Mouse (Mus musculus): ENCODE results near the gene Sparc. TPM values are rescaled to one million over a fixed set of nuclear protein-coding genes. Genes with fewer than 3 reads are reported as not detected.

Gene Sparc
- polyA plus RNA-seq, 1 experiment, result 18.5 TPM

DNA sequence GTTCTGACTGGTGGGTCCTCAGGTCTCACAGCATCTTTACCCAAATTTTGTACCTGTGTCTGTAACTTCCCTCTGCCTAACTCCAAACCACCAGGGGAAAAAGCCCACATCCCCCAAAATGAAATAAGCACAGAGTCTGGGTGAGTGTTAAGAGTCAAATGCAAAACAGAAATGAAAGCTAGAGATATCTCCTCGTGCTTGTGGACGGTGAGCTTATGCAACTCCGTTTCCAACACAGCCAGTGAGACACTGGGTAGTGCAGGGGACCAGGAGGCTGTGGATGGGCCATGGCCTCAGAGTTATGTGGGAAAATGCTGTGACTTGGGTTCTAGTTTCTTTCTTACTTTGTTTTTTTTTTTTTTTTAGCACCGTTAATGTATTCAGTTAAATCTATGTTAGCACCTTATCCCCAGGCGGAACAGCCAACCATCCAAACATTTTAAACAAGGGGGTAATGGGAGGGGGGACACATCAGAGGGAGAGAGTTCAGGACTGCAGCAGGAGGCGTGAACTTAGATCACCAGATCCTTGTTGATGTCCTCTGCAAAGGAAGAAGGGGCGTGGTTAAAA lies 27.8 kb downstream of the Sparc start:
- Histone ChIP-seq H3K4me1 (ENCODE audit: control insufficient read depth, insufficient read depth, low read length) (peaks cover 13% of the 10 kb centered on the region), H3K27ac (ENCODE audit: insufficient read depth, low read depth, low read length) (no peak overlapping the region), H3K4me3 (ENCODE audit: insufficient read depth, low read length) (no peak overlapping the region)
- TF ChIP-seq POLR2A (IDR thresholded peaks at IDR 0.05; ENCODE audit: borderline replicate concordance, low read depth, low read length) (no peak), CTCF (IDR thresholded peaks at IDR 0.05; ENCODE audit: low read depth, low read length) (no peak)

DNA sequence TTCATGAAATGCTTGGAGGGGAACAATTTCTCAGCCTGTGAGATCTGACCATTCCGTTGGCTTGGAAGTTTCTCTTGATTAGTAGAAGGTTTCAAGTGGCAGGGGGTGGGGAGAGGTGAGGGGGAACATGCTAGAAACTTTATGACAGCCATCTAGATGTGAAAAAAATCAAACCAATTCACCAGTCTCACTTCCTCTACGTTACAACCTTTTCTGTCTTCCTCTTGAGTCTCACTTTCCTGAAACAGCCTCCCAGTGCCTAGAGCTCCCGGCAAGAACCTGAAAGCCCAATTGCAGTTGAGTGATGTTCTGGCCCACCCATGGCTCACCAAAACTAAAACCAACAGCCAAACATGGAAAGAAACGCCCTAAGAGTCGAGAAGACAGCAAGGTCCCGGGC lies 28.4 kb downstream of the Sparc start:
- Histone ChIP-seq H3K4me1 (ENCODE audit: control insufficient read depth, insufficient read depth, low read length) (peaks cover 13% of the 10 kb centered on the region), H3K27ac (ENCODE audit: insufficient read depth, low read depth, low read length) (no peak overlapping the region), H3K4me3 (ENCODE audit: insufficient read depth, low read length) (no peak overlapping the region)
- TF ChIP-seq CTCF (IDR thresholded peaks at IDR 0.05; ENCODE audit: low read depth, low read length), result no peak
- no peak for TF ChIP-seq POLR2A (IDR thresholded peaks at IDR 0.05; ENCODE audit: borderline replicate concordance, low read depth, low read length)

DNA sequence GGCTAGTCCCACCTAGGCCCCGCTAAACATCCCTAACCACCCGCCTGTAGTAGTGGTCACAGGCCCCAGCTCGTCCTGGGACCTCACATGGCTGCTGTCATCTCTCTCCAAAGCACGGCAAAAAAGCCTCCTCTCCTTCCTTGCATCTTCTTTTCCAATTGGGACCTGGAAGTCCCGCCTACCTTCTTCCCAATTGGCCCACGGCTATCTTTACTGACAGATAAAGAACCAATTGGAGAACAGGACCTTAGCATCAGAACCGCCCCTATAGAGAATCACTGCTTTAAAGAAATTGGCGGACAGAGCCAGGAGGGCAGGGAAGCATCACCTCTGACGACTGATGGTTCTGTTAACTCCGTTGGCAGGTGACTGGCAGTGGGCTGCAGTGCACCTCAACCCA lies 30.5 kb downstream of the Sparc start:
- peaks cover 13% of the 10 kb centered on the region for H3K4me1 ChIP-seq (ENCODE audit: control insufficient read depth, insufficient read depth, low read length)
- no peak overlapping the region for H3K27ac ChIP-seq (ENCODE audit: insufficient read depth, low read depth, low read length)
- H3K4me3 ChIP-seq (ENCODE audit: insufficient read depth, low read length), result no peak overlapping the region
- TF ChIP-seq CTCF (IDR thresholded peaks at IDR 0.05; ENCODE audit: low read depth, low read length) (no peak), POLR2A (IDR thresholded peaks at IDR 0.05; ENCODE audit: borderline replicate concordance, low read depth, low read length) (no peak)

DNA sequence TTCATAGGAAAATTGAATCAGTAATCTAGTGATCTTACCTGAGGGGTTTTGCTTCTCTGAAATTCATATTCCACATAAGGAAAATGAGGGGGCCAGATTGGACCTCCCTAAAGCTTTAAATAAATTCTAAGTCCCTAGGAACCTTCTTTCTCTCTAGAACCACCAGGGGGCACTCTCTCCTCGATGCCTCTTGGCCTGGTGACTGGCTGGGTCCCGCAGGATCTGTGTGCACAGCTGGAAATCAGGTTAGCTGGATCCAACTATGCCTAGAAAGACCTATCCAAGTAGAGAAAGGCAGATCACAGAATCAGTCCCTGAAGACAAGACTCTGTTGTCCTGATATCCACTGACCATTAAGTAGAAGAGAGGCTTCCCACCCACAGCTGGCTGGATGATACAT lies 33.2 kb downstream of the Sparc start:
- no peak overlapping the region for H3K27ac ChIP-seq (ENCODE audit: insufficient read depth, low read depth, low read length)
- TF ChIP-seq CTCF (IDR thresholded peaks at IDR 0.05; ENCODE audit: low read depth, low read length), result peak; percentile 67
- TF ChIP-seq POLR2A (IDR thresholded peaks at IDR 0.05; ENCODE audit: borderline replicate concordance, low read depth, low read length), result no peak
- no peak overlapping the region for H3K4me3 ChIP-seq (ENCODE audit: insufficient read depth, low read length)
- peaks cover 7% of the 10 kb centered on the region for H3K4me1 ChIP-seq (ENCODE audit: control insufficient read depth, insufficient read depth, low read length)

DNA sequence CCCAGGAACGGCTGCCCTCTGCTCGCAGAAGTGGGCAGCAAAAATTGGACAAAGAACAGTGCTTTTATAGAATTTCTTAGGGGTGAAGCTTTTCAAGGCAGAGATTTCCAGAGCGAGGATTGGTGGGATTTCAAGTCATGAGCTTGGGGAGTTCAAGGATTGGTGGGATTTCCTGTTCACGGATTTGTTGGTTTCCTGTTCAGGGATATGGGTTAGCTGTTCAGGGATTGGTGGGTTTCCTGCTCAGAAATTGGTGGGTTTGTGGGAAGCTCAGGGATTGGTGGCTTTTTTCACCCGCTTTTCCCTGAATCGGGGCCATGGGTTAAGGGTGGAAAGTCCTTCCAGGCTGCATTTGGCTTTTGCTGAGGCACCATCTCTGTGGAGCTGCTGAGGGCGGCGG lies 35.4 kb downstream of the Sparc start:
- H3K4me1 ChIP-seq (ENCODE audit: control insufficient read depth, insufficient read depth, low read length), result no peaks in the 10 kb centered on the region
- no peak overlapping the region for H3K4me3 ChIP-seq (ENCODE audit: insufficient read depth, low read length)
- TF ChIP-seq POLR2A (IDR thresholded peaks at IDR 0.05; ENCODE audit: borderline replicate concordance, low read depth, low read length), result no peak
- TF ChIP-seq CTCF (IDR thresholded peaks at IDR 0.05; ENCODE audit: low read depth, low read length), result no peak
- no peak overlapping the region for H3K27ac ChIP-seq (ENCODE audit: insufficient read depth, low read depth, low read length)

DNA sequence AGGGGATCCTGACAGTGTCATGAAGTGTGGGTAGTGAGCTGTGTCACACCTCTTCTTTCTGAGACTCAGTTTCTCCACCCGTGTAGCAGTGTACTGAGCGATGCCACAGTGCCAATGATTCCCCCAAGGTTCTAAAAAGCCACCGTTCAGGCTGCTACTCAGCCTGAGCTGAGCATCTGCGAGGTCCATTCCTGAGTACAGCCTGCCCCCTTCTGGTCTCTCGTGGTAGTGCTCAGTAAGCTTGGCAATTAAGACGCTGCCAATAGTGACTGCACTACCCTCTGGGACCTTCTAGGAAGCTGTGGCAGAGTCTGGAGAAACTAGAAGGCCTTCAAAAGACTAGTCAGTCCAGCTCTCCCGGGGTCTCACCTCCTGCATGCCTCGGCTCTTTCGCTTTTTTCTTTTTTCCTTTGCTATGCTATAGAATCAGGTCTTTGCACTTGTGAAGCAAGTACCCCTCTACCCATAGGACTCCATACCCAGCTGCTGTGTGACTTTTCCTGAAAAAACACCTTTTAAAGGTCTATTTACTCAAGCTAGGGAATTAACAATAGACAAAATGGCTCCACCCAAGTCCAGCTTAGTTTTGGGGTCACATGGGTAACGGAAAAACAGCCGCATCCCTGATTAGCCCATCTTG lies 36.4 kb downstream of the Sparc start:
- TF ChIP-seq CTCF (IDR thresholded peaks at IDR 0.05; ENCODE audit: low read depth, low read length), result peak; percentile 64
- TF ChIP-seq POLR2A (IDR thresholded peaks at IDR 0.05; ENCODE audit: borderline replicate concordance, low read depth, low read length), result no peak
- Histone ChIP-seq H3K4me3 (ENCODE audit: insufficient read depth, low read length) (no peak overlapping the region), H3K4me1 (ENCODE audit: control insufficient read depth, insufficient read depth, low read length) (no peaks in the 10 kb centered on the region), H3K27ac (ENCODE audit: insufficient read depth, low read depth, low read length) (no peak overlapping the region)

DNA sequence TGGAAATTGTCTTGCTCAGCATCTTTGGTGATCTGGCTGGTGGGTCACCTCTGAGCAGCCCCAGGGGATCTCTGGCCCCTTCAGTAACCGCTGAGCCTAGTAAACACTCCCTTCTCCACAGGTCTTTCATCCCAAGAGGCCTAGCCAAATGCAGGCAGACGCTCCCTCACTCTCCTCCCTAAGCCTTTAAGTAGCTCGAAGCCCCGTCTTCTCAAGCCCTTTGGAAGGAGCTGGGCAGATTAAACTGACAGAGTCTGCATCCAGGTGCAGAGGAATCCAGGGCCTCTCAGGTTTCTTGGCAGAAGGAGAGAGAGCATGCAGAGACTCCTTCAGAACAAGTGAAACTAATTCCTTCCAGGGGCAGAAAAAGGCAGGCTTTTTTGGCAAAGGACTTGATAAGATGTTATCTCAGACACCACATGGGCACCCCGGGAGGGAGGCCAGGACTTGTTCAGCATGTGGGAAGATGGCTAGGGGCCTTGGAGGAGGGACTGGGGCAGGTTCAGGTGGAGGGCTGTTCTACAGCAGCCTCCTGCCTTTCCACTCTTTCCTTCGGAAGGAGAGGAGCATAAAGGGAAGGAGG lies 39.4 kb downstream of the Sparc start:
- TF ChIP-seq CTCF (IDR thresholded peaks at IDR 0.05; ENCODE audit: low read depth, low read length) (no peak), POLR2A (IDR thresholded peaks at IDR 0.05; ENCODE audit: borderline replicate concordance, low read depth, low read length) (no peak)
- Histone ChIP-seq H3K4me1 (ENCODE audit: control insufficient read depth, insufficient read depth, low read length) (no peaks in the 10 kb centered on the region), H3K4me3 (ENCODE audit: insufficient read depth, low read length) (no peak overlapping the region), H3K27ac (ENCODE audit: insufficient read depth, low read depth, low read length) (no peak overlapping the region)

DNA sequence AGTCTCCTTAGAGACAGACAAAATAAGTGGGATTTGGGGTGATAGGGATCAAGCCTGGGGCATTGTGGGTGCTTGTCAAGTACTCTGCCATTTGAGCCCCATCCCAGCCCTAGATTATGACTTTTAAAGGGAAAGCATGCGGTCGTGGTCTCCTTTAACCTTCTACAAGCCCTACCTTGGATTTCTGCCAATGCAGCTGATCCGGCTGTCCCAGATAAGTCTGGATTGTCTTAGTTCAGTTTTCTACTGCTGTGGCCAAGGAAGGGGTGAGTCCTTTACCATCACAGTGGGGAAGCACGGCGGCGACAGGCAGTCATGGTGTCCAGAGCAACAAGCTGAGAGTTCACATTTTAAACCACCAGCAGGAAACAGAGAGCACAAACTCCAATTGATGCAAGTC lies 42.1 kb downstream of the Sparc start:
- Histone ChIP-seq H3K27ac (ENCODE audit: insufficient read depth, low read depth, low read length) (no peak overlapping the region), H3K4me3 (ENCODE audit: insufficient read depth, low read length) (no peak overlapping the region), H3K4me1 (ENCODE audit: control insufficient read depth, insufficient read depth, low read length) (no peaks in the 10 kb centered on the region)
- no peak for TF ChIP-seq CTCF (IDR thresholded peaks at IDR 0.05; ENCODE audit: low read depth, low read length)
- no peak for TF ChIP-seq POLR2A (IDR thresholded peaks at IDR 0.05; ENCODE audit: borderline replicate concordance, low read depth, low read length)

DNA sequence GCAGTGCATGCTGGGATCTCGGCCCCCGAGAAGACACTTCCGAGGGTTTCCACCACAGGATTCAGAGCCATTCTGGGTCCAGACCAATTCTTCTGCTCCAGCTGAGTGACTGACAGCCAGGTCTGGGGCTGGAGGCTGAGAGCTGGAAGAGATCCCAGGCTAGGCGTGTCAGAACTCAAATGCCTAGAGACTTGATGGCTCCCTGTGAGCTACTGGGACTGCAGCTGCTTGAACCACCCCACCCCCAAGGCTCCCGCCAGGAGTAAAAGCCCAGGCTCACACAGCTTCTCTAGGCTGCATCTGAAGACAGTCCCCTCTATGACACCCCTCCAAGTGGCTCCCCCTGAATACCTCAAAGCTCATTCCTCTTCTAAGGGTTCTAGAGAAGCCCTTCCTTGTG lies 44.6 kb downstream of the Sparc start:
- Histone ChIP-seq H3K4me3 (ENCODE audit: insufficient read depth, low read length) (no peak overlapping the region), H3K27ac (ENCODE audit: insufficient read depth, low read depth, low read length) (no peak overlapping the region), H3K4me1 (ENCODE audit: control insufficient read depth, insufficient read depth, low read length) (no peaks in the 10 kb centered on the region)
- TF ChIP-seq CTCF (IDR thresholded peaks at IDR 0.05; ENCODE audit: low read depth, low read length), result no peak
- TF ChIP-seq POLR2A (IDR thresholded peaks at IDR 0.05; ENCODE audit: borderline replicate concordance, low read depth, low read length), result no peak

DNA sequence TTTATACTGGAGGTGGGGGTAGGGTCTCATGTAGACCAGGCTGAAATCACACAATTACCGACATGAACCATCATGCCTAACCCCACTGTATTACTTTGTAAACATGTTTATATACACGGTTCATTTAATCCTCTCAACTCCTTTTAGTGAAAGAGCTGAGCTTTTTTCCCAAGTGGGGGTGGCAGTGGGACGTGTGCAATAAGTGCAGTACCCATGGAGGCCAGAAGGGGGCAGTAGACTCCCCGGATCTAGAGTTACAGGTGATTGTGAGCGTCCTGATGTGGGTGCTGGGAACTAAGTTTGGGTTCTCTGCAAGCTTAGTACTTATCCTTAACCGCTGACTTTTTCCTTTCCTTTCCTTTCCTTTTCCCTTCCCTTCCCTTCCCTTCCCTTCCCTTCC lies 49.1 kb downstream of the Sparc start:
- no peak overlapping the region for H3K27ac ChIP-seq (ENCODE audit: insufficient read depth, low read depth, low read length)
- no peak for TF ChIP-seq POLR2A (IDR thresholded peaks at IDR 0.05; ENCODE audit: borderline replicate concordance, low read depth, low read length)
- TF ChIP-seq CTCF (IDR thresholded peaks at IDR 0.05; ENCODE audit: low read depth, low read length), result peak; percentile 50
- H3K4me3 ChIP-seq (ENCODE audit: insufficient read depth, low read length), result no peak overlapping the region
- no peaks in the 10 kb centered on the region for H3K4me1 ChIP-seq (ENCODE audit: control insufficient read depth, insufficient read depth, low read length)

Measured in bone marrow macrophage, adult 2 months (primary cell).